Mouse (Mus musculus) neural tube, embryonic 11.5 days (tissue): ENCODE results near the gene Btg2. TPM values are rescaled to one million over a fixed set of nuclear protein-coding genes. Genes with fewer than 3 reads are reported as not detected.
A peak's percentile ranks its signal among the peaks of the same experiment; 100 is the strongest.

Experiments used
- ATAC-seq: fragments of 200-750 bp; cut with Nextera tagmentation; 2 replicates; pipeline ENCODE4 v1.8.0; 2017; ENCODE audit warnings: moderate number of reproducible peaks, mild to moderate bottlenecking, moderate TSS enrichment, moderate library complexity; ENCODE audit not compliant: insufficient read depth, low FRiP score, low TSS enrichment
- DNase-seq: peaks from one replicate; pipeline ENCODE4 v3.0.0-alpha.2; 2015; ENCODE audit warnings: low spot score
- H3K27ac ChIP-seq: fragments of 300-500 bp; sonication (generic); 2 replicates; pipeline ENCODE4 v1.5.1; 2014; ENCODE audit warnings: low read depth, mild to moderate bottlenecking, low read length
- H3K27me3 ChIP-seq: fragments of 300-500 bp; sonication (generic); 2 replicates; pipeline ENCODE4 v1.6.1; 2014; ENCODE audit warnings: mild to moderate bottlenecking, low read length, mixed read lengths; ENCODE audit not compliant: control insufficient read depth, insufficient read depth
- H3K36me3 ChIP-seq: fragments of 300-500 bp; sonication (generic); 2 replicates; pipeline ENCODE4 v1.6.1; 2014; ENCODE audit warnings: mild to moderate bottlenecking, low read length, moderate library complexity, mixed read lengths; ENCODE audit not compliant: control insufficient read depth, insufficient read depth
- H3K4me1 ChIP-seq: fragments of 300-500 bp; sonication (generic); 2 replicates; pipeline ENCODE4 v1.6.1; 2014; ENCODE audit warnings: low read length, mixed read lengths; ENCODE audit not compliant: control insufficient read depth, insufficient read depth
- H3K4me2 ChIP-seq: fragments of 300-500 bp; sonication (generic); 2 replicates; pipeline ENCODE4 v1.6.1; 2014; ENCODE audit warnings: low read depth, mild to moderate bottlenecking, moderate library complexity
- H3K4me3 ChIP-seq: fragments of 300-500 bp; sonication (generic); 2 replicates; pipeline ENCODE4 v1.5.1; 2014; ENCODE audit warnings: low read depth, low read length
- H3K9ac ChIP-seq: fragments of 300-500 bp; sonication (generic); 2 replicates; pipeline ENCODE4 v1.6.1; 2014; ENCODE audit warnings: mild to moderate bottlenecking, low read length
- H3K9me3 ChIP-seq: fragments of 300-500 bp; sonication (generic); 2 replicates; pipeline ENCODE4 v1.6.1; 2016; ENCODE audit warnings: low read length; ENCODE audit not compliant: control insufficient read depth
- WGBS: fragments of 180-500 bp; shearing (Covaris S2); extraction: QIAGEN DNeasy Blood & Tissue Kit; methylation state at CpG from one replicate; pipeline ENCODE4 v1.1.7; 2014; 5-methylcytosine and 5-hydroxymethylcytosine counted together
- polyA plus RNA-seq: library from polyadenylated mRNA; unstranded; fragments of >200 nt; fragmentation: Nextera tagmentation; extraction: Ambion mirVana; gene quantifications from 2 replicates; pipeline ENCODE4 v1.2.1, GENCODE M21; 2014

Gene Btg2
- polyA plus RNA-seq, 1 experiment from 2014 or later, result 110 TPM

- H3K27ac ChIP-seq, result no peak overlapping the region
- H3K36me3 ChIP-seq, result no peaks in the 10 kb centered on the region
- H3K9me3 ChIP-seq, result no peaks in the 10 kb centered on the region
- H3K4me3 ChIP-seq, result no peak overlapping the region
- DNase-seq, result no peak
- WGBS, result 70% methylated on average over 6 of the region's 6 CpGs
- H3K4me1 ChIP-seq, result 0 out of 2 replicates have a peak, but pooled peaks cover 3% of the 10 kb centered on the region
- H3K9ac ChIP-seq, result no peak overlapping the region
- ATAC-seq, result no peak
- H3K27me3 ChIP-seq, result no peaks in the 10 kb centered on the region
- no peak overlapping the region for H3K4me2 ChIP-seq
Observed at GRCm38 (mm10) chr1:134049542-134049941, 29.4 kb downstream of the Btg2 start.

- DNase-seq (peak; percentile 78), ATAC-seq (no peak; the same call in 1 of the 2 replicates)
- Histone ChIP-seq H3K9ac (no peak overlapping the region), H3K27me3 (no peaks in the 10 kb centered on the region), H3K4me3 (no peak overlapping the region), H3K36me3 (no peaks in the 10 kb centered on the region), H3K27ac (no peak overlapping the region), H3K4me1 (0 out of 2 replicates have a peak, but pooled peaks cover 3% of the 10 kb centered on the region), H3K9me3 (no peaks in the 10 kb centered on the region), H3K4me2 (no peak overlapping the region)
- 5% methylated on average over 5 of the region's 5 CpGs for WGBS
Observed at GRCm38 (mm10) chr1:134048759-134049158, 30.2 kb downstream of the Btg2 start.

- H3K27me3 ChIP-seq, result no peaks in the 10 kb centered on the region
- H3K4me3 ChIP-seq, result no peak overlapping the region
- ATAC-seq (no peak), DNase-seq (no peak)
- no peak overlapping the region for H3K9ac ChIP-seq
- no peaks in the 10 kb centered on the region for H3K36me3 ChIP-seq
- H3K9me3 ChIP-seq, result no peaks in the 10 kb centered on the region
- 0 out of 2 replicates have a peak, but pooled peaks cover 3% of the 10 kb centered on the region for H3K4me1 ChIP-seq
- WGBS, result 77% methylated on average over 6 of the region's 6 CpGs
- no peak overlapping the region for H3K4me2 ChIP-seq
- no peak overlapping the region for H3K27ac ChIP-seq
Observed at GRCm38 (mm10) chr1:134047431-134047830, 31.5 kb downstream of the Btg2 start.

GRCm38 (mm10) chr1:134046387-134046786, 32.5 kb downstream of the Btg2 start:
- ATAC-seq (peak; percentile 39; the same call in 1 of the 2 replicates), DNase-seq (no peak)
- 30% methylated on average over 23 of the region's 23 CpGs for WGBS
- 0 out of 2 replicates have a peak, but pooled peaks cover 6% of the 10 kb centered on the region for H3K4me1 ChIP-seq
- no peak overlapping the region for H3K27ac ChIP-seq
- peak overlapping the region; percentile 34 for H3K4me2 ChIP-seq
- H3K4me3 ChIP-seq, result no peak overlapping the region
- no peaks in the 10 kb centered on the region for H3K36me3 ChIP-seq
- no peaks in the 10 kb centered on the region for H3K27me3 ChIP-seq
- no peak overlapping the region; the same call in 1 of the 2 replicates for H3K9ac ChIP-seq
- no peaks in the 10 kb centered on the region for H3K9me3 ChIP-seq

GRCm38 (mm10) chr1:134045971-134046370, 32.9 kb downstream of the Btg2 start:
- H3K36me3 ChIP-seq, result no peaks in the 10 kb centered on the region
- ATAC-seq (peak; percentile 66; the same call in 1 of the 2 replicates), DNase-seq (peak; percentile 86)
- no peak overlapping the region for H3K9ac ChIP-seq
- no peaks in the 10 kb centered on the region for H3K9me3 ChIP-seq
- WGBS, result 6% methylated on average over 9 of the region's 9 CpGs
- H3K27ac ChIP-seq, result no peak overlapping the region
- no peaks in the 10 kb centered on the region for H3K27me3 ChIP-seq
- 0 out of 2 replicates have a peak, but pooled peaks cover 6% of the 10 kb centered on the region for H3K4me1 ChIP-seq
- peak overlapping the region; percentile 34 for H3K4me2 ChIP-seq
- no peak overlapping the region for H3K4me3 ChIP-seq

GRCm38 (mm10) chr1:134044805-134045204, 34.1 kb downstream of the Btg2 start:
- WGBS, result 89% methylated on average over 6 of the region's 6 CpGs

GRCm38 (mm10) chr1:134042341-134042740, 36.6 kb downstream of the Btg2 start:
- Histone ChIP-seq H3K9me3 (no peaks in the 10 kb centered on the region), H3K27me3 (no peaks in the 10 kb centered on the region), H3K4me1 (0 out of 2 replicates have a peak, but pooled peaks cover 6% of the 10 kb centered on the region), H3K27ac (no peak overlapping the region), H3K4me2 (no peak overlapping the region), H3K36me3 (no peaks in the 10 kb centered on the region), H3K9ac (no peak overlapping the region), H3K4me3 (no peak overlapping the region)
- ATAC-seq, result no peak
- WGBS, result 11% methylated on average over 1 of the region's 1 CpGs
- no peak for DNase-seq

More at GRCm38 (mm10) chr1:134044805-134045204, 34.1 kb downstream of the Btg2 start:
- Histone ChIP-seq H3K27me3 (no peaks in the 10 kb centered on the region), H3K27ac (no peak overlapping the region), H3K4me1 (0 out of 2 replicates have a peak, but pooled peaks cover 6% of the 10 kb centered on the region), H3K36me3 (no peaks in the 10 kb centered on the region), H3K9ac (no peak overlapping the region), H3K4me2 (no peak overlapping the region), H3K9me3 (no peaks in the 10 kb centered on the region), H3K4me3 (no peak overlapping the region)
- DNase-seq, result no peak
- ATAC-seq, result no peak

GRCm38 (mm10) chr1:134041900-134042299, 37.0 kb downstream of the Btg2 start:
- ATAC-seq (no peak), DNase-seq (no peak)
- 0 out of 2 replicates have a peak, but pooled peaks cover 6% of the 10 kb centered on the region for H3K4me1 ChIP-seq
- no peaks in the 10 kb centered on the region for H3K27me3 ChIP-seq
- WGBS, result 53% methylated on average over 2 of the region's 2 CpGs
- H3K9me3 ChIP-seq, result no peaks in the 10 kb centered on the region
- H3K4me3 ChIP-seq, result no peak overlapping the region
- H3K9ac ChIP-seq, result no peak overlapping the region
- no peak overlapping the region for H3K4me2 ChIP-seq
- H3K27ac ChIP-seq, result no peak overlapping the region
- H3K36me3 ChIP-seq, result no peaks in the 10 kb centered on the region

GRCm38 (mm10) chr1:134039361-134039760, 39.6 kb downstream of the Btg2 start:
- Histone ChIP-seq H3K9ac (no peak overlapping the region), H3K36me3 (no peaks in the 10 kb centered on the region), H3K9me3 (no peaks in the 10 kb centered on the region), H3K4me3 (no peak overlapping the region), H3K27me3 (no peaks in the 10 kb centered on the region), H3K4me2 (no peak overlapping the region), H3K27ac (no peak overlapping the region), H3K4me1 (0 out of 2 replicates have a peak, but pooled peaks cover 3% of the 10 kb centered on the region)
- no peak for DNase-seq
- ATAC-seq, result no peak
- WGBS, result 89% methylated on average over 2 of the region's 2 CpGs
